Mouse (Mus musculus): ENCODE measurements around the gene Ttf2.

Gene Ttf2

DNA sequence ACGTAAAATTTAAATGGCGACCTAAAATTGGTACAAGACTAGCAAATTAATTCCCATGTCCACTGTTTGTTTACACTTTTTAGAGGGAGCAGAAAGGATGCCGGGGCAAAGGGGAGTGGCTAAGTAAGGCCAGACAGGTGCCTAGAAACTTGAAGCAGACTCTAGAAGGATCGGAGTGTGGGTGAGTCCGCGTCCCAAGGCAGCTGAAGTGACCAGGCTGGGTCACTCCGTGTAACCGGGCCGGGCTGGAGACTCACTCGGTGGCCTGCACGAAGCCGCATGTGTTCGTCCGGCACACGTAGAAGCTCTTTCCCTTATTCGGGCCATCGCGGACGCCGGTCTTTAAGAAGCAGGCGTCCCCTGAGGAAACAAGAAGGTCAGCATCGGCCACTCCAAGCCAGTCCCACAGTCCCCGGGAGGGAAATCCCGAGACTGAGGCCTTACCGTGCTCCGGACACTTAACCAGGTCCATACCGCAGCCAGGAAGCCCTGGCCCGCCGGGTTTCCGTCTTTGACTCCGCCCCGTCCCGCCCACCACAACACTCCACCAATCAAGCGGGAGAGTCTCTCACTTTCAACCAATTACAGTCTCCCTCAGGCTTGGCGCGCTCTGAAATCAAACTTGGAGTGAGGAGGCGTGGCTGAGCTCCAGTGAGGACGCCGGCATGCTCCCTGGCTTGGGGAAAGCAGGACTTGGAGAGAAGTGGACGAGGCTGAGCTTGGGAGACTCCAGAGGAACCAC lies at the start of gene Ttf2:
Gene Ttf2 (minus strand): TSS at position 488 of the 742 bp plus-strand sequence.
- peak; percentile 87 to 88 for DNase-seq (ENCODE audit: low spot score in 2 of 2)

DNA sequence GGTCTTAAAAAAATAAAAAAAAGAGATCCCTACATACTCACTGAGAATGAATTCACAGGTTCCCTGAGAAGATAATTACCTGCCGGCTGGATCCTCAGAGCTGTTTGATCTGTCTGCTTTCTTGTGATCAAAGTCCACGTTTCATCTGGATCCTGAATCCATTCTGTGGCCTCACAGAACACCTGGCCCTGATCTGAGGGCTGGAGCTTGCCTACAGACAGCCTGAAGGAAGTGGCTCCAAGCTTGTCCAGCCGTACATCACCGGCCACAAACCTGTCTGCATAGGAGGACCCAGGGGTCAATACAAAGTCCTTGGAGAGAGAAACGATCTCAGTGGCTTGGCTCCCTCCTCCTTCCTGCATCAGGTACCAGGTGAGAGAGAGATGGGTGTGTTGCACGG lies 49.0 kb upstream of the Ttf2 start:
- no peak for DNase-seq (ENCODE audit: low spot score in 2 of 2)

DNA sequence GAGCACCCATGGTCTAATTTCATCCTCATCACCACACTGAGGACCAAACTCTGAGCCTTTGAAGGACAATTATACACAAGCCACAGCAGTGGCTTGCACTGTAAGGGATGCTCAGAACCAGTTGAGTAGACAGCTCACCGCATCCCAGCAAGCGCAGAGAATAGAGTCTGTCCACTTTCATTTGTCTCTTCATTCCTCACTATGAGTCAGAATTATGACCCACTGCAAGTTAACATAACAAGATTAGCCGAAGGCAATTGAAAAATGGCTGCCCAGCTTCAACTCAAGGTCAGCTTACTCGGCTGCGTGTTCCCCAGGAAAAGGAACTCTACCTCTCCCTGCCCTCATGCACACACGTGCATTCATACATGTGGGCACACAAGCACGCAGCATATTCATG lies 46.6 kb upstream of the Ttf2 start:
- DNase-seq (ENCODE audit: low spot score in 2 of 2), result no peak

DNA sequence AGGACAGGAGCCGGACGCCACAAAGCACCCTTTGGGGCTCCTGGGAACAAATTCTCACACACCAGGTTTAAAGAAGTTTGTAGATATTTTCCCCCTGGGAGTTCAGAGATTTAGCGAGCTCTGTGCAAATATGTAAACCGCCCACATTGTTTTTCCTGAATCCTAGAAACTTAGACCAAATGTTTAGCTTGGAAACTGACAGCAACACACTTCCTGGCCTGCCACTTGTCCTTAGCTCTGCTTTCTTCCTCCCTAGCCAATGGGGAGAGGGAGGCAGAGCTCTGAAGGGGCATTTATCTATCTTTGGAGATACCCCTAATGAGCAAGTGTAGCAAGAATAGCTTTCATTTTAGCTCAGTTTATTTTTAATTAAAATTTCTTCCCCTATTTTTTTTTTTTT lies 45.8 kb upstream of the Ttf2 start:
- DNase-seq (ENCODE audit: low spot score in 2 of 2), result no peak

DNA sequence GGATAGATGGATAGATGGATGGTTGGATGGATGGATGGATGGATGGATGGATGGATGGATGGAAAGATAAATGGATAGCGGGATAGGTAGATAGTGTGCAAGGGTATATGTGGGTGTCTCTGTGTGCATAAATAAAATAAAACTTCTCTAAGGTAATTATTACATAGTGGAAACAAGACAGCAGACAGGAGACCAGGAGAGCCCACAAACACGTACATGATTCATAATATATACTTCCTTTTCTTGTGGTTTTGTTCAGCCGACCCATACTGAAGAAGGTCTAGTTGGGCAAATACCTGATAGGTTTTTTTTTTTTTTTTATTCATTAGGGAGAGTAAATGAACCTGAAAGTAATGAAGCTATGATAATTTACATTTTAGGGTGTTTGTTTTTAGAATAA lies 44.1 kb upstream of the Ttf2 start:
- no peak for DNase-seq (ENCODE audit: low spot score in 2 of 2)

DNA sequence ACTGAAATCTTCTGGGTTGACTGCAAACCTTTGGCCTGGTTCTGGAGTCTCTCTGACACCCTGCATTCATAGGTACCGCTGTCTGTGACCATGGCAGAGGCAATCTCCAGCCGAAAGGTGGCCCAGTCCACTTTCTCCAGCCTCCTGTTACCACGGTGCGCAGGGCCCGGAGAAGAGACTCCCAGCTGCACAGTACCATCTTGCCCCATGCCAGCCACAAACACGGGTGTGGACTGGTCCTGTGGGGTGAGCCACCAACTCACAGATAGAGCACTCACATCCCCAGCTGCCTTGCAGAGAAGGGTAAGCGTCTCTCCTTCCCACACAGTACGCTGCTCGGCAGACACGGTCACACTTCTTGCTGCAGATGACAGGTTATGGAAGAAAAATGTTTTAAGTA lies 43.5 kb upstream of the Ttf2 start:
- no peak for DNase-seq (ENCODE audit: low spot score in 2 of 2)

DNA sequence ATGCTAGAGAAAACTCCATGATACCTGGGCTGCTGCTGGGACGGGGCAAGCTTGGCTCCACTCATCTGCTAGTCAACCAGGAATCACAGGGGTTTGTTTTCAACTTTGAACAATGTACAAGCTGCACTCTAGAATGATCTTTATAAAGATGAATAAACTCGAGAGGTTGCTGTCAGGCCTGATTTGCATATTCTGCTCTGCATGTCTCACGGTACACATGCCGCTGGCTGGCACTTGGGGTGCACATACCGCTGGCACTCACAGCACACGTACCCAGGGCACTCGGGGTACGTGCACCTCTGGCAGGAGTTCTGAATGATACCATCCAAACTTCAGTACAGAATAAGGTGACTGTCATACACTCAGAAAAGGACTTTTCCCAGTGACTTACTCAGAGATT lies 43.1 kb upstream of the Ttf2 start:
- DNase-seq (ENCODE audit: low spot score in 2 of 2), result peak in 1 of 2 experiments; percentile 19

DNA sequence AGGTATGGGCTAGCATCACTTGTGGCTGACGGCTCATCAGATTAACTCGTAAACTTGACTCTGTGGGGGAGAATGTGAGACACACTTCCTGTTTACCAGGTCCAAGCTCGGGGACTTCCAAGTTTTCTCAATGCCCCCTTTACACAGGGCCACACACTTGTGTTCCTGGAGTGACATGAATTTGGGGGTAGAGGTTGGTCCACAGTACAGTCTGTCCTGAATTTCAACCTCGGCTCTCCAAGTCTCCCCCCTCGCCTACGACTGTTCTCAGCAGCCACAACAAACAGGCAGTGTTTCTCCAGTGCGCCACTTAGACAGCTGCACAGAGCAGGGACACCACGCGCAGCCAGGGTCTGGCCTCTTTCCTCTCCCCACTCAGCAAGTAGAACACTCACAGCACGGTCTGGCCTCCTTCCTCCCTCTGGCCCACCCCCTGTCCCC lies 42.7 kb upstream of the Ttf2 start:
- DNase-seq (ENCODE audit: low spot score in 2 of 2), result peak; percentile 67 to 81

DNA sequence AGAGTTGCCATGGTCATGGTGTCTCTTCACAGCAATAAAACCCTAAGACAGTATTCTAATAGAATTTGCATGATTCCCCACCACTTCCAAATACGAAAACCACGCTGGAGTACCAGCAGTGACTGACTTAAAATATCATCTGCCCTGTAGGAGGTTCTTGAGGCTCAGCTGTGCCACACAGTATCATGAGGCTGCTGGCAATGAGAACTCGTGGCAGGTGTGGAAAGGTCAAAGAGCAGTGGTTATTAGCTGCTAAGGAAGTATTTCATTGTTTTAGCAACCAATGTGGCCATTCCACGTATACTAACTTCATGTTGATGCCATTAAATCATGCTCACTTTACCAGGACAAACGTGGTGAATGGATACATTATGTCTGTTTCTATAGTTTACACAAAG lies 41.7 kb upstream of the Ttf2 start:
- no peak for DNase-seq (ENCODE audit: low spot score in 2 of 2)

DNA sequence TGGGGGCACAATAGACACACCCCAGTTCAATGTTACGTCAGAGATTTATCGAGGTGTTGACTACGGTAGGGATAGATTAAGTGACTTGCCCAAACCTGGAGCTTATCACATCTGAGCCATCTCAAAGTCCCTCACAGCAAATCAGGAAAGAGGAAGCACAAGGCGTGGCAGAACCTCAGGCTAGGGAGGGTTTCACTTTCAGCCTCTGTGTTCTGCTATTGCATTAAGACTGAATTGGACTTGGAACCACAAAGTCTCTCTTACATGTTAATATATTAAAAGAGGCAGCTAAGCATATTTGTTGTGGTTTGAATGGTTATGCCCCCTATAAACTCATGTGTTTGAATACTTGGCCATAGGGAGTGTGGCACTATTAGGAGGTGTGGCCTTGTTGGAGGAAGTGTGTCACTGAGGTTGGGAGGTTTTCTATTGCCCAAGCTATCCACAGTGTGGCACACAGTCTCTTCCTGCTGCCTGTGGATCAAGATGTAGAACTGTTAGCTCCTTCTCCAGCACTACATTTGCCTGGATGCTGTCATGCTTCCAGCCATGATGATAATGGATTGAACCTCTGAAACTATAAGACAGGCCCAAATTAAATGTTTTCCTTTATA lies 41.2 kb upstream of the Ttf2 start:
- peak; percentile 45 to 57 for DNase-seq (ENCODE audit: low spot score in 2 of 2)

DNA sequence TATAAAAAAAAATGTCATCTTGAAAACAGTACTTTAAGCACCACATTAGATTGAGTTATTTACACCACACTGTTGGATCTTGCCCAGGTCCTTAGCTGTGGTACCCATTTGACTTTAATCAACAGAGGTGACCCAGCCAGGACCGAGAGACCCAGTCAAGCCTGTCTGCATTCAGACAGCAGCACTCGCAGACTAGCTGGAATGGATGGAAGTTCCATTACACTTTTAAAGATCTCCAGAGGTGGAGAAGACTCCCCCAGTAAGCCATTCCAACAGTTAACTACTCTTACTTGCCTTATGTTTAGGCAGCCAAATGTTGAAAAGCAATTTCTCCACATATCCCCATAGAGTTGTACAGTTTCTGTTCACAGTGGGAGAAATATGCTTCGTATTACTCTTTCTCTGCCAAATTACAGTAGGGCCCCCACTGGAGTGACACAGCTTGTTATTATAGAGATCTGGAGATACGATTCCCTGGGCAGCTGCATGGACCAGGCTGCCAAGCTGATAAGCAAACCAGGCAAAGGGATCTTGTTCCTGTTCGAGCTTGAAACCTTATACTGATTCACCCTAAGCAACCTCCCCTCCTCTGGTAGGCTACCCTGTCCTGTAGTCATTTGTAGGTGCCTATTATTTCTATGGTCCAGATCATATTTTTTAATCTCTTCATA lies 37.8 kb upstream of the Ttf2 start:
- no peak for DNase-seq (ENCODE audit: low spot score in 2 of 2)

DNA sequence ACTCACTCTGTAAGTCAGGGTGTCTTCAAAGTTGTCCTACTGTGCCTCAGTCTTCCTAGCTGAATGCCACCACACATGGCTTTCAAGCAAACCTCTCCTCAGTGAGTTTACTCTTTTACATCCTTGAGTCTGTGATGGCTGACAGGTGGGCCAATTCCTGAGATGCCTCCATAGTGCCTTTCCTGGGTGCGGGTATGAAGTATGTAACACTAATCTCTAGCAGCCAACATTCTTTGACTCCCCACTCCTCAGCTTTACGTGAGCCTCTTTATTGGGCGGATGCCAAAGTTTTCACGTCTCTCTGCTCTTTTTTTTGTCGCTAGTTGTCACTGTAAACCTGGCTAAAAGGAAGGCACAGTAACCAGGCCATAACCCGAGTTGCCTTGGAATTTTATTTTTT lies 35.9 kb upstream of the Ttf2 start:
- no peak for DNase-seq (ENCODE audit: low spot score in 2 of 2)

DNA sequence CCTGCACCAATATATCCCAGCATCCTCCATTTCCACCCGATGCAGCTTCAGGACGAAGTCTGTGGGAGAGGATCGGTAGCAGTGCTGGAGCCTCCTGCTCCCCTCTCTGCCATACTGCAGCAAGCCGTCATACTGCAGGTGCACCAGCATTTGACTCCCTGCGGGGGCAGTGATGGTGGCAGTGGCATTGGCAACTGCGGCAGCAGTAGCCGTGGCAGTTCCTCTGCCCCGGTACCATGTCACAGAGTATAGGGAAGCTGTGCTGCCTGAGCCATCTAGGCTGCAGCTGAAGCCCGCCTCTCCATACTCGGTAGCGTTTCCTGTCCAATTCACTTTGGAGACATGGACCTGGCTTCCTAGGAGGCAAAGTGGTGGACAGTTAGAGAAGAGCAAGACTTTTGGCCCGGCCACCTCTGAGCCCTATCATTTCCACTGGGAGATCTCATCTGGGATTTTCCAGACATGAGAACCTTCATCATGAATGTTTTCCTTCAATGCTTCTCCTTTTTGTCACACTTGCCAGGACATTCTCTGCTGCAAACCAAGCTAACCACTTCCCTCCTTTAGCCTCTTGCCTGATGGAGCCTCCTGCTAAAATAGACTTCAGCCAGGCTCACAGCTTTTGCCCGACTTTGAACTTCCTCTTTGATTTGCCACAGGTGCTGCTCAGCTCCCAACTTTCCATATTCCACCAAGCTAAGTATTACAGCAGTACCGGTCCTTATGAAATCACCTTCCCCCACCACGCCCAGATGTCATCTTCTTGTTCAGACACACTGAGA lies 34.3 kb upstream of the Ttf2 start:
- DNase-seq (ENCODE audit: low spot score in 2 of 2), result no peak

DNA sequence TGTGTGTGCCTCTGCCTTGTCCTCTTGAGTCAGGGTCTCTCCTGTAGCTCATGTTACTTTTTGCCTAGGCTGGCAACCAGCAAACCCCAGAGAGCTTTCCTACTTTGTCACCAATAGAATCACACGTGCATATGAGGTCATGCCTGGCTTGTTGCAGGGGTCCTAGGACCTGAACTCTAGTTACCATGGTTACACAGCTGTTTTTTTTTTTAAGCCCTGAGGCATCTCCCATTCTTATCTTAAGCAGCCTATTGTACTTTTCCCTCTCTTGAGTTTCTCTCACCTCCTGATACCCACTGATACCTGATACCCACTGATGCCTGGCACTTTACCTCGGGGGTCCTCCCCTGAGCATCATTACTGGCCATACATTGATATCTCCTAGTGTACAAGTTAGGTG lies 30.3 kb upstream of the Ttf2 start:
- no peak for DNase-seq (ENCODE audit: low spot score in 2 of 2)

DNA sequence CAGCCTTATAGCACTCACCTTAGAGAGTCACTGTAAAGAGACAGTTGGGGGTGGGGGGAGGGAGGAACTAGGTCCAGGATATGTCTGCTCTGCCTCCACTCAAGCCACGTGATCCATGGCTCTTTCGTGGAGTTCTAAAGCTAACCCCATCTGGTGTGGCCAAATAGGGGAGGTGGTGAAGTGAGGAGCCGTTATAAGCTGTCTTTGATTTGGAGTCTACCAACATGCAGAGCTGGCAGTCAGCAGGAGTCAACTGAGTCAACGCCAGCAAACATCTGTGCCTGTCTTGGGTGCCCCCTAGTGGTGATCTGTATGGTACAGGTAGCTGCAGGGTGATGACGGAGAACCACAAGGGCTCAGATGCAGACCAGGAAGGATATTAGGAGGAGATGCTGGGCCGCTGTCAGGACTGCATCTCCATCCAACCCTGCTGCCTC lies 29.5 kb upstream of the Ttf2 start:
- peak; percentile 55 to 77 for DNase-seq (ENCODE audit: low spot score in 2 of 2)

DNA sequence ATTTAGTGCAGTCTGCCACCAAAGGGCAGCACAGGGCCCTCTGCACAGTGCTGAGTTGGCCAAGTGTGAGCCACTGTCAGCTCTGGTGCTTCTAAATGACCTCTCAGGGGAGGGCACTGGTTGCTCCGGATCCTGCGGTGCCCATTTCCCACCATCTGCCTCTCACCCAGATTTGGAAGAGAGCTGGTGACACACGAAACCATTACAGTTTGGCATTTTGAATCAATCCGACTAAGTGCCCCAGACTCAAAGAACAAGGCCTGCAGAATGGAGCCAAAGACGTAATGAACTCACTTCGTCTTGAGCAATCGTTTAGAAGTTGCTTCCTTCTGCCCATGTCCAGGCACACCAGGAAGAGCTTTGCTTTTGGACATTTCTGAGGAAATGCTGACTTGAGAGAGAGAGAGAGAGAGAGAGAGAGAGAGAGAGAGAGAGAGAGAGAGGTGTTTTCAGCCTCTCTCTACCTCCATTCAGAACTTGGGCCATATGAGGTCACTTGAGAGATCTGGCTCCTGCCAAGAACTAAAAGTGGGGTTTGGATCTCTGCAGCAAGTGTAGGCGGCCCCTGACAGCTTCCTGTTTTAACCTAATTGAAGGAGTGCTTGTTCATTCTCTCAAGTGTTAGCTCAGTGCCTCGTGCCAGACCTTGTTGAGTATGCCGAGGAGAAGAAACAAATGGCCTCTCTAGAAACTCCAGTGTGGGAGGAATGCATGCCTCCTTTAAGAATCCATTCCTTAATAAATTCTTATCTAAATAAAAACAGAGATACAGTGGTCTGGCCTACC lies 28.5 kb upstream of the Ttf2 start:
- DNase-seq (ENCODE audit: low spot score in 2 of 2), result no peak

DNA sequence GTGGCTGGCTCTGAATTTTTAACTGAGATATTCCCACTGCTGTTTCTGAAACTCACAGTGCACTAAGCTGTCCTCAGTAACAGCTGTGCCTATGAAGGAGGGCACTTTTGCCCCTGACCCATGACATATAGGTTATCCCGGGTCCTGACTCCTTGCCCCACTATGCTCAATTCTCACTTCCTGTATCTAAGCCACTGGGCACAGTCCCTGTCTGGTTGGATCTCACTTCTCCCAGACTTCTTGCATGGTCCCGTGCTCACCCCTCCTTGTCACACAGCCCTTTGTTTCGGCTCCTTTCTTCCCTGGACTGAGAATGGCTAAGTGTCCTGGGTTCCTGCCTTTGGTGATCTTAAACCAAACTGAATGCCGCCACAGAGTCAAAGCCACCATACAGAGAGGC lies 24.8 kb upstream of the Ttf2 start:
- no peak for DNase-seq (ENCODE audit: low spot score in 2 of 2)

DNA sequence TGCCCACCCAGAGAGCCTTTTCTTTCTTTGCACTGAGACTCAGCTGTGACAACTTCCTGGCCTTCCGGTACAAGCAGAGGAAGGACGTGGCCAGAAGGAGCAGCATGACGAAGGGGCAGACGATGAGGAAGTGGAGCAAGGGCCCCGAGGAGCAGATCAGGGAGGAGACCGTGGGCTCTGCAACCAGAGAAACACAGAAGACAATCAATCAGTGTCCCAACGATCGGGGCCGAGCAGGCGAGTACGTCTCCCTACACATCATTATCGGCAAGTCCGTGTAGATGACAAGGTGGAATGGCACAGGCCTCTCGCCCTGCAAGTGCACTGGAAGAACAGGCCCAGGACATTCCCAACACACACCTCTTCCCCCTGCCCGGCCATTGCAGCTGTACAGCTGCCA lies 24.3 kb upstream of the Ttf2 start:
- no peak for DNase-seq (ENCODE audit: low spot score in 2 of 2)

DNA sequence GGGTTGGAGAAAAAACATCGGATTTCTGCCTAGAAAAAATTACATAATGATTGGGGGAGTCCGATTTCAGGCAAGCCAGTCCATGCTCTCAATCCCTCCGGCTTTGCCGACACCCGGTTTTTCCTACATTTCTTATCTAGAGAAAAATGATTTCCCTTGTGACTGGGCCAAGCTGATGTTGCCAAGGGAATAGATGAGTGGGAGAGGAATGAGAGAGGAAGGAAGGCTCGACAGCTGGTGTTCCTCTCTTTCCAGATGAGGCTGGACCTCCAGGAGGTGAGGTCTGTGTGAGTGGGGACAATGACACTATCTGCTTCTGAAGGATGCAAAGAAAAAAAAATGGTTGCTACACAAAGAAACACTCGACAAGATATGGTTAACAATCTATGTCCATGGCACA lies 23.7 kb upstream of the Ttf2 start:
- no peak for DNase-seq (ENCODE audit: low spot score in 2 of 2)

DNA sequence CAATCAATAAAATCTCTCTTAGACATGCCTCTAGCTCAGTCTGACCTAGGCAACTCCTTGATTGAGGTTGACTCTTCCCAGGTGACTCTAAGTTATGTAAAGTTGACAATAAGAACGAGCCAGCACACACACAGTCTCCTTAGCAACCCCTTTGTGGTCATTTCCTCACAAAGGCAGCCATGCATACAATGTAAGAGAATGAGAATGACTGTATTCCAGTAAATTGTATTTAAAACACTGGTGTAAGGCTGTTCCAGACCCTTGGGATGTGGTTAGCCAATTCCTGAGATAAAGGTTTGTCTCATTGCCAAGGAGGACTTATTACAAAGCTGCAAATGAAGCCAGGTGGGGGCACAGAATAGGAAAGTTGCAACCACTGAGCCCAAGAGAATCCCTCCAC lies 20.8 kb upstream of the Ttf2 start:
- DNase-seq (ENCODE audit: low spot score in 2 of 2), result no peak

DNA sequence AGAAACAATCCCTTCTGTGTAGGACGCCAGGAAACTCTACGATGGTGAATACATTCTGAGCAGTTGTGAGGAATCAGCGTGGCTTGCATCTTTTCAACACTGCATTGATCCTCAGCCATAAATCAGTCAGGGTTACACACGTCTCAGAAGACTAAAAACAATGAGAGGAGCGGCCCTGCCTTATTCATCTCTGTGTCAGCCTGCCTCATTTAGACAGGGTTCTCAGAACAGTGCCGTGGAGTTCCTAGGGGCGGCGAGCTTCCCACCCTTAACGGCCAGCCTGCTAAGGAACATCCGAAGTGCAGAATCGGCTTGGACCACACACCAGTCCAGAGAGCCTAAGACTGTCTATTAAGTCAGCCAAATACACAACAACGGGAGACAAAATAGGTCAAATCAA lies 20.0 kb upstream of the Ttf2 start:
- DNase-seq (ENCODE audit: low spot score in 2 of 2), result no peak

DNA sequence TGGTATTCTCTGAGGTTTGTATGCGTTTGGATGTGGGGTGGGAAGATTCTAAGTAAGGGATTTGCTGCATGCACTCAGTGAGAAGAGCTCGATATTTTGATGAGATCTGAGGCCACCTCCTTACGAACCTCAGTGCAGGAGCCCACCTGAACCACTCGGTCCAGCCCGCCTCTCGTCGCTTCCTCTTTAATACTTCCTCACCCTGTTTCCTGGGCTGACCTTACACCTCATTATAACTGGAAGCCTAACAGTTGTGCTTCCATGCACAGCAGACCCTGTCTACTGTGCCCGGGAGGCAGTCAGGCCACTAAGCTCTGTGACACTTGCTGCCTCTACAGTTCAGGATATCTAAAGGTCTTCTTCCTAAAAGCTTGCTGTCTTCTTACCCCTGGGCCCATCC lies 9.8 kb upstream of the Ttf2 start:
- DNase-seq (ENCODE audit: low spot score in 2 of 2), result no peak
